Mouse (Mus musculus) embryonic fibroblast, embryonic 13.5 days (primary cell): Measurements from ENCODE around the gene Rreb1.

ENCODE experiments used
- CTCF ChIP-seq: IDR thresholded peaks from 2 replicates; pipeline ENCODE4 v1.5.1; 2011; ENCODE audit warnings: mild to moderate bottlenecking, control low read depth, low read length, moderate library complexity, borderline replicate concordance; ENCODE audit not compliant: insufficient read depth
- POLR2A ChIP-seq: IDR thresholded peaks from 2 replicates; pipeline ENCODE4 v1.6.1; 2011; ENCODE audit warnings: low read depth, mild to moderate bottlenecking, control low read depth, low read length, moderate library complexity

- TF ChIP-seq CTCF (no peak), POLR2A (no peak)
Observed at GRCm38 (mm10) chr13:37749485-37749884, 28.7 kb upstream of the Rreb1 start.
